Mouse (Mus musculus): ENCODE measurements around the gene Palm2.

DNA sequence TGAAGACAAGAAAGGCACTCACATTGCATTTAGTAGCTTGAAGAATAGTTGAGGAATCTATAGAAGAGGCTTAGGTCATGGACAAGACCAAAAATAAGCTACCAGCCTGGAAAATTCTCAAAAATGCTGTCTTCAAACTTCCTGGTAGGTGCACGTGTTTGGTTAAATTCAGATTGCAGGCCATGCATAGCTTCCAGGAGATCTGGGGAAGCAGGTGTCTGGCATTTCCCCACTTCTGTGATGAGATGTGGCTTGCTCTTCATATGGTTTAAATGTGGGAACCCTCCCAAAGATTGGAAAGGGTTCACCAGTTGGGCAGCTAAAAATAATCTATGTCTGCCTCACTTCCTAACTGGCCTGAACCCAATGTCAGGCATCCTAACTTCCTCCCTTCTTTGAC lies 131.2 kb downstream of the Palm2 start:
- TF ChIP-seq GATA1 (IDR thresholded peaks at IDR 0.05; ENCODE audit: borderline replicate concordance, low read length), result no peak
- TF ChIP-seq FLI1 (IDR thresholded peaks at IDR 0.05; ENCODE audit: low read length), result no peak
